Comparison of ENCODE assay signal across 8 mouse cellular contexts in the genomic region with DNA sequence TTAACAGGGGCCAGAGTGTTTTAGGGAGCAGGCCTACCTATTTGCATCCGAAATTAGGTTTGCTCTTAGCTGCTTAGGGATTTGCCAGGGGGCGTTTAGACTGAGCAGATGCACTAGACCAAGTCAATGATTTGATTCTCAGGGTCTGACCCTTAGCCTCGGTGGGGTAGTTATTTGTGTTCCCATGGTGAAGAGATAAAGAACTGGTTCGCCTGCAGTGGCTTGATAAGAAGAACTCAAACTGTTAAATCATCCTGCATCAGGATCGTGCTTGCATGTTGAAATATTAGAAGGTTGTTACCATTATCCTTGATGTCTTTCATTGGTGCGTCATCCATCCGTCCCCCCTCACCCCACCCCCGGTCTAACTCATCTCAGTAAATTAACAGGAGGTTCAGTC. TPM values are rescaled to one million over a fixed set of nuclear protein-coding genes. Genes with fewer than 3 reads are reported as not detected.
A peak's percentile ranks its signal among the peaks of the same experiment; 100 is the strongest.
DNase-seq lines count a peak whose midpoint lies in the region; ATAC-seq lines count a peak whose summit lies in the region.

No protein-coding gene starts in this region.

- peak; percentile 14 for DNase-seq in cerebellum, adult 11 months
- no peak for DNase-seq in cerebellum, postnatal 25 days
- DNase-seq in lung, postnatal 10 days: no peak
- DNase-seq in gastrocnemius, postnatal 10 days: no peak

- H3K9ac ChIP-seq in lung, embryonic 16.5 days (ENCODE audit: low read length): peak overlapping the region; percentile 60
- no peak overlapping the region for H3K9ac ChIP-seq in embryonic facial prominence, embryonic 15.5 days
- H3K9ac ChIP-seq in limb, embryonic 12.5 days (replicated peaks): peak overlapping the region; percentile 45
- peak overlapping the region; percentile 41; the same call in 1 of the 2 replicates for H3K9ac ChIP-seq in neural tube, embryonic 15.5 days (replicated peaks)

- no peak; the same call in 1 of the 2 replicates for ATAC-seq in lung, embryonic 16.5 days (ENCODE audit: low read depth)
- ATAC-seq in embryonic facial prominence, embryonic 15.5 days (ENCODE audit: insufficient number of reproducible peaks, low FRiP score, low TSS enrichment, low read depth): no peak
- no peak; the same call in 1 of the 2 replicates for ATAC-seq in limb, embryonic 12.5 days (ENCODE audit: insufficient number of reproducible peaks, insufficient read depth, low FRiP score, low TSS enrichment, low read depth)
- ATAC-seq in neural tube, embryonic 15.5 days (ENCODE audit: low FRiP score): peak; percentile 19

- no peaks in the 10 kb centered on the region for H3K9me3 ChIP-seq in lung, embryonic 16.5 days (ENCODE audit: control insufficient read depth, low read length)
- no peaks in the 10 kb centered on the region for H3K9me3 ChIP-seq in embryonic facial prominence, embryonic 15.5 days (replicated peaks)
- no peaks in the 10 kb centered on the region for H3K9me3 ChIP-seq in limb, embryonic 12.5 days
- H3K9me3 ChIP-seq in neural tube, embryonic 15.5 days (replicated peaks): no peaks in the 10 kb centered on the region

- H3K27ac ChIP-seq in lung, embryonic 16.5 days (ENCODE audit: low read length): peak overlapping the region; percentile 84
- peak overlapping the region; percentile 63 for H3K27ac ChIP-seq in embryonic facial prominence, embryonic 15.5 days (replicated peaks)
- peak overlapping the region; percentile 96 for H3K27ac ChIP-seq in limb, embryonic 12.5 days
- H3K27ac ChIP-seq in neural tube, embryonic 15.5 days (replicated peaks): peak overlapping the region; percentile 95

- peak overlapping the region; percentile 62 for H3K4me2 ChIP-seq in lung, embryonic 16.5 days (ENCODE audit: low read depth, low read length)
- peak overlapping the region; percentile 52 for H3K4me2 ChIP-seq in embryonic facial prominence, embryonic 15.5 days (replicated peaks)
- peak overlapping the region; percentile 58 for H3K4me2 ChIP-seq in limb, embryonic 12.5 days
- peak overlapping the region; percentile 60 for H3K4me2 ChIP-seq in neural tube, embryonic 15.5 days

- no peaks in the 10 kb centered on the region for H3K36me3 ChIP-seq in lung, embryonic 16.5 days (ENCODE audit: control insufficient read depth, insufficient read depth, low read length)
- H3K36me3 ChIP-seq in embryonic facial prominence, embryonic 15.5 days: no peaks in the 10 kb centered on the region
- H3K36me3 ChIP-seq in limb, embryonic 12.5 days: no peaks in the 10 kb centered on the region
- H3K36me3 ChIP-seq in neural tube, embryonic 15.5 days: no peaks in the 10 kb centered on the region

- H3K4me1 ChIP-seq in lung, embryonic 16.5 days (replicated peaks; ENCODE audit: control insufficient read depth, insufficient read depth, low read length): peaks cover 8% of the 10 kb centered on the region; the same call in 1 of the 2 replicates
- no peaks in the 10 kb centered on the region for H3K4me1 ChIP-seq in embryonic facial prominence, embryonic 15.5 days
- H3K4me1 ChIP-seq in limb, embryonic 12.5 days (replicated peaks): 0 out of 2 replicates have a peak, but pooled peaks cover 2% of the 10 kb centered on the region
- peaks cover 3% of the 10 kb centered on the region; the same call in 1 of the 2 replicates for H3K4me1 ChIP-seq in neural tube, embryonic 15.5 days

- WGBS in lung, embryonic 16.5 days: 14% methylated on average over 8 of the region's 8 CpGs
- 25% methylated on average over 8 of the region's 8 CpGs for WGBS in embryonic facial prominence, embryonic 15.5 days
- 9% methylated on average over 8 of the region's 8 CpGs for WGBS in limb, embryonic 12.5 days
- WGBS in neural tube, embryonic 15.5 days: 21% methylated on average over 8 of the region's 8 CpGs

- H3K27me3 ChIP-seq in lung, embryonic 16.5 days (ENCODE audit: control insufficient read depth, insufficient read depth, low read depth, low read length): no peaks in the 10 kb centered on the region
- H3K27me3 ChIP-seq in embryonic facial prominence, embryonic 15.5 days: no peaks in the 10 kb centered on the region
- H3K27me3 ChIP-seq in limb, embryonic 12.5 days: no peaks in the 10 kb centered on the region
- no peaks in the 10 kb centered on the region for H3K27me3 ChIP-seq in neural tube, embryonic 15.5 days (replicated peaks)

- H3K4me3 ChIP-seq in lung, embryonic 16.5 days (ENCODE audit: low read length): peak overlapping the region; percentile 67
- H3K4me3 ChIP-seq in embryonic facial prominence, embryonic 15.5 days (replicated peaks): peak overlapping the region; percentile 57
- H3K4me3 ChIP-seq in limb, embryonic 12.5 days (replicated peaks): peak overlapping the region; percentile 58
- H3K4me3 ChIP-seq in neural tube, embryonic 15.5 days (replicated peaks): peak overlapping the region; percentile 52

RNA-seq across cellular contexts. Expression of gene Ints6l, which starts 1.7 kb away (rescaled TPM):
- 29.4 and 31.8 TPM in 2 replicates for polyA plus RNA-seq in lung, embryonic 16.5 days (2015; fragmentation: Nextera tagmentation; extraction: Ambion mirVana)
- 30.1 and 30.8 TPM in 2 replicates for polyA plus RNA-seq in embryonic facial prominence, embryonic 15.5 days (2015; fragmentation: Nextera tagmentation; extraction: Ambion mirVana)
- polyA plus RNA-seq in limb, embryonic 12.5 days (2016; fragmentation: Nextera tagmentation; extraction: Ambion mirVana): 27.1 and 30.0 TPM in 2 replicates
- 18.2 and 21.7 TPM in 2 replicates for polyA plus RNA-seq in neural tube, embryonic 15.5 days (2015; fragmentation: Nextera tagmentation; extraction: Ambion mirVana)
- total RNA-seq in gastrocnemius, postnatal 10 days (2021): 10 to 100 TPM in 1 of 2 experiments, 1 to 10 TPM in 1; 8.9 to 13.4 TPM

RNA-seq across cellular contexts. Expression of gene Gm2174, which starts 8.6 kb away (rescaled TPM):
- polyA plus RNA-seq in lung, embryonic 16.5 days (2015; fragmentation: Nextera tagmentation; extraction: Ambion mirVana): 1.1 and 3.5 TPM in 2 replicates
- polyA plus RNA-seq in embryonic facial prominence, embryonic 15.5 days (2015; fragmentation: Nextera tagmentation; extraction: Ambion mirVana): 2.5 and 2.6 TPM in 2 replicates
- 1.3 and 1.5 TPM in 2 replicates for polyA plus RNA-seq in limb, embryonic 12.5 days (2016; fragmentation: Nextera tagmentation; extraction: Ambion mirVana)
- polyA plus RNA-seq in neural tube, embryonic 15.5 days (2015; fragmentation: Nextera tagmentation; extraction: Ambion mirVana): 1.2 and 1.6 TPM in 2 replicates
- total RNA-seq in gastrocnemius, postnatal 10 days (2021): not detected
